In the genomic region with DNA sequence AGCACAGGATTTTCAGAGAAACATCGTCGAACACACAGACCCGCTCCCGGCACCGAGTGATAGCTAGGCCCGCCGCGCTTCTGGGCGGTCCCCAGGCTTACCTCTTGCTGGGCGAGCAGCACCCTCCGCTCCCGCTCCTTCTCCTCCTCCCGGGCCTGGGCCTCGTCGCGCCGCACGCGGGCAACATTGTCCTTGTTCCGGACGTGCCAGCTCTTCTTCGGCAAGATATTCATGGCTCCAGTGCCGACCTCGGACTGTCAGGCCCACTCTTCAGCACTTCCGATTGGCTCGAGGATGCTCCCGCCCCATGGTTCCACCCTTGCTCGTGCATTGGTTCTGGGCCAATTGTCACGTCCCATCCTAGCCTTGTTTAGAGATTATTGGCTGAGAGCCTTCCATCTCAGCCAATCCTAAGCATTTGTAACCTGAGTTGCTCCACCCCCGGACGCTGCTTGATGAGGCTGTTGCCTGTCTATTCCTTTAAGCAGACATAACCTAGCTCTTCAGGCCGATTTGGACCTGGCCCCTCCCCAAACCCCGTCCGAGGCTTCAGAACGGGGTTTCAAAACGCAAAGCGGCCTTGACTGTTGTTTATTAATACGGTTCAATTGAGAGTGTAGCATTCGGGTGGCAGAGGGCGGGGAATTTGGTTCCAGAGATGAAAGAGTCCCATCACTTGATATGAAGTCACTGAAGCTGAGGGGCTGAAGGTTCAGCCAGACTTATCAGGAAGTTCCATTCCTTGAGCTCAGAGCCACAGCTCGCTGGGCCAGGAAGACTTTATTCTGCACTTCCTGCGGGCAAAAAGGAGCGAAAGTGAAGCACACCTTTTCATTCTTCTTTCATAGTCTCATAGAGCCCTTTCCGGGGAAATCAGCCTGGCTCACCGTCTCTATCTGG, we compare ENCODE assay signal across 8 mouse cellular contexts. TPM values are rescaled to one million over a fixed set of nuclear protein-coding genes. Genes with fewer than 3 reads are reported as not detected.
DNase-seq lines count a peak whose midpoint lies in the region; ATAC-seq and TF ChIP-seq lines count a peak whose summit lies in the region.

A gene (minus strand): TSS at position 626 of the 900 bp plus-strand sequence.

- peak; percentile 97 for DNase-seq in CD4-positive helper T cell, adult 2 months (ENCODE audit: low read depth, low spot score)
- peak; percentile 98 for DNase-seq in brain, embryonic 18.5 days (ENCODE audit: low read depth, low spot score)
- peak; percentile 99 for DNase-seq in kidney, postnatal 0 days (ENCODE audit: low spot score)
- peak; percentile 84 for DNase-seq in liver, embryonic 11.5 days (ENCODE audit: low spot score)
- peak; percentile 97 for DNase-seq in naive thymus-derived CD4-positive, alpha-beta T cell, adult 2 months (ENCODE audit: low read depth)

- peak within 1 kb of the TSS; percentile 85 for H3K9ac ChIP-seq in heart, embryonic 12.5 days
- peak within 1 kb of the TSS; percentile 79 for H3K9ac ChIP-seq in kidney, postnatal 0 days (ENCODE audit: low read depth, low read length)
- peak within 1 kb of the TSS; percentile 82 for H3K9ac ChIP-seq in liver, embryonic 11.5 days (ENCODE audit: low read depth, low read length)
- H3K9ac ChIP-seq in stomach, embryonic 14.5 days (replicated peaks; ENCODE audit: low read depth, low read length): peak within 1 kb of the TSS; percentile 59

- peak within 1 kb of the TSS; percentile 90 for H3K4me2 ChIP-seq in heart, embryonic 12.5 days
- peak within 1 kb of the TSS; percentile 85 for H3K4me2 ChIP-seq in kidney, postnatal 0 days (ENCODE audit: low read length)
- H3K4me2 ChIP-seq in liver, embryonic 11.5 days: peak within 1 kb of the TSS; percentile 92
- peak within 1 kb of the TSS; percentile 49 for H3K4me2 ChIP-seq in stomach, embryonic 14.5 days (replicated peaks; ENCODE audit: low read depth, low read length)

- no peaks in the 10 kb centered on the region for H3K9me3 ChIP-seq in heart, embryonic 12.5 days (replicated peaks)
- H3K9me3 ChIP-seq in kidney, postnatal 0 days (replicated peaks; ENCODE audit: low read length): no peaks in the 10 kb centered on the region
- no peaks in the 10 kb centered on the region for H3K9me3 ChIP-seq in liver, embryonic 11.5 days (ENCODE audit: control insufficient read depth, low read length)
- no peaks in the 10 kb centered on the region for H3K9me3 ChIP-seq in stomach, embryonic 14.5 days (ENCODE audit: control insufficient read depth, low read depth, low read length)

- H3K36me3 ChIP-seq in heart, embryonic 12.5 days: peaks cover 29% of the 10 kb centered on the region
- H3K36me3 ChIP-seq in kidney, postnatal 0 days (ENCODE audit: insufficient read depth, low read length): peaks cover 15% of the 10 kb centered on the region
- H3K36me3 ChIP-seq in liver, embryonic 11.5 days (ENCODE audit: control insufficient read depth, insufficient read depth, low read length): peaks cover 19% of the 10 kb centered on the region
- peaks cover 19% of the 10 kb centered on the region for H3K36me3 ChIP-seq in stomach, embryonic 14.5 days (ENCODE audit: control insufficient read depth, insufficient read depth, low read length)

- TF ChIP-seq CTCF in kidney, postnatal 0 days (IDR thresholded peaks at IDR 0.05; ENCODE audit: low read depth): no peak

- H3K4me1 ChIP-seq in heart, embryonic 12.5 days (replicated peaks): peaks cover 31% of the 10 kb centered on the region
- peaks cover 13% of the 10 kb centered on the region for H3K4me1 ChIP-seq in kidney, postnatal 0 days (replicated peaks; ENCODE audit: insufficient read depth, low read length)
- peaks cover 14% of the 10 kb centered on the region for H3K4me1 ChIP-seq in liver, embryonic 11.5 days (replicated peaks; ENCODE audit: control insufficient read depth, insufficient read depth, low read length)
- H3K4me1 ChIP-seq in stomach, embryonic 14.5 days (ENCODE audit: control insufficient read depth, insufficient read depth, low read length): 0 out of 2 replicates have a peak, but pooled peaks cover 10% of the 10 kb centered on the region

- WGBS in heart, embryonic 12.5 days: 4% methylated on average over 45 of the region's 45 CpGs
- WGBS in kidney, postnatal 0 days: 3% methylated on average over 44 of the region's 45 CpGs
- WGBS in liver, embryonic 11.5 days: 3% methylated on average over 45 of the region's 45 CpGs
- WGBS in stomach, embryonic 14.5 days: 4% methylated on average over 45 of the region's 45 CpGs

- peak within 1 kb of the TSS; percentile 88 for H3K27ac ChIP-seq in heart, embryonic 12.5 days (ENCODE audit: poor library complexity, severe bottlenecking)
- H3K27ac ChIP-seq in kidney, postnatal 0 days: peak within 1 kb of the TSS; percentile 89
- peak within 1 kb of the TSS; percentile 93 for H3K27ac ChIP-seq in liver, embryonic 11.5 days (ENCODE audit: low read depth, low read length)
- peak within 1 kb of the TSS; percentile 88 for H3K27ac ChIP-seq in stomach, embryonic 14.5 days (ENCODE audit: low read length)

- ATAC-seq in erythroid progenitor cell, adult 5-6 weeks (replicated peaks; ENCODE audit: low FRiP score, poor library complexity, severe bottlenecking): peak; percentile 95
- ATAC-seq in heart, embryonic 12.5 days (ENCODE audit: insufficient number of reproducible peaks, low FRiP score): peak; percentile 98
- peak; percentile 99 for ATAC-seq in kidney, postnatal 0 days (replicated peaks; ENCODE audit: low FRiP score, low read depth)
- peak; percentile 96 for ATAC-seq in liver, embryonic 11.5 days (replicated peaks; ENCODE audit: low FRiP score)
- ATAC-seq in stomach, embryonic 14.5 days (ENCODE audit: insufficient number of reproducible peaks, insufficient read depth, low FRiP score, low read depth): peak; percentile 99

- H3K4me3 ChIP-seq in heart, embryonic 12.5 days: peak within 1 kb of the TSS; percentile 80
- H3K4me3 ChIP-seq in kidney, postnatal 0 days (replicated peaks; ENCODE audit: low read depth, low read length): peak within 1 kb of the TSS; percentile 73
- H3K4me3 ChIP-seq in liver, embryonic 11.5 days (ENCODE audit: low read depth, low read length): peak within 1 kb of the TSS; percentile 71
- H3K4me3 ChIP-seq in stomach, embryonic 14.5 days (ENCODE audit: low read depth, low read length): peak within 1 kb of the TSS; percentile 59

- no peaks in the 10 kb centered on the region for H3K27me3 ChIP-seq in heart, embryonic 12.5 days (replicated peaks)
- no peaks in the 10 kb centered on the region for H3K27me3 ChIP-seq in kidney, postnatal 0 days (ENCODE audit: insufficient read depth, low read length)
- no peaks in the 10 kb centered on the region for H3K27me3 ChIP-seq in liver, embryonic 11.5 days (replicated peaks; ENCODE audit: control insufficient read depth, insufficient read depth, low read length)
- H3K27me3 ChIP-seq in stomach, embryonic 14.5 days (ENCODE audit: control insufficient read depth, insufficient read depth, low read length): no peaks in the 10 kb centered on the region

RNA-seq across cellular contexts. Expression of the gene that starts here (rescaled TPM):
- total RNA-seq in erythroid progenitor cell, adult 5-6 weeks (2015; ENCODE audit: low replicate concordance): 2.5 and 8.8 TPM in 2 replicates
- 2.7 and 3.0 TPM in 2 replicates for total RNA-seq in erythroid progenitor cell, adult 5-6 weeks (2017; ENCODE audit: low replicate concordance)
- polyA plus RNA-seq in heart, embryonic 12.5 days (2016; fragmentation: Nextera tagmentation; extraction: Ambion mirVana): 20.5 and 21.4 TPM in 2 replicates
- 17.5 and 18.5 TPM in 2 replicates for polyA plus RNA-seq in kidney, postnatal 0 days (2015; fragmentation: Nextera tagmentation; extraction: Ambion mirVana)
- polyA plus RNA-seq in liver, embryonic 11.5 days (2014; fragmentation: Nextera tagmentation; extraction: Ambion mirVana): 13.4 and 13.5 TPM in 2 replicates
- polyA plus RNA-seq in stomach, embryonic 14.5 days (2014; fragmentation: Nextera tagmentation; extraction: Ambion mirVana): 14.0 and 14.1 TPM in 2 replicates

Comparison
In these comparisons a context has a peak if more than half of its experiments do, and no peak if none do; other contexts are left out.
1. Peak in every context shown above with its lines: DNase-seq, ATAC-seq, H3K4me3 ChIP-seq and H3K27ac ChIP-seq.